13 mouse cellular contexts compared by ENCODE assay signal in genomic region chr2:169088870-169089484, GRCm38 (mm10).
A peak's percentile ranks its signal among the peaks of the same experiment; 100 is the strongest.
DNase-seq lines count a peak whose midpoint lies in the region; ATAC-seq and TF ChIP-seq lines count a peak whose summit lies in the region.
"Had no signal": no experiment of that assay in that cellular context is flagged by ENCODE, and none has a peak within 500 bp of the region (broad histone marks: within the 10 kb centered on the region; RNA-seq: fewer than 3 reads in every experiment).

No protein-coding gene starts in this region.

- intact Hi-C loops in heart, postnatal 25 days (cut with DNase I): no loop called here
- intact Hi-C loops in heart, postnatal 14 days (cut with DNase I): no loop called here

- TF ChIP-seq POLR2A in limb, embryonic 14.5 days (IDR thresholded peaks at IDR 0.05; ENCODE audit: borderline replicate concordance, extremely low read depth, insufficient read depth, insufficient read length): no peak

- peak; percentile 11 for DNase-seq in hindbrain, embryonic 10.5 days (ENCODE audit: low spot score)
- no peak for DNase-seq in limb, embryonic 14.5 days (ENCODE audit: low spot score)
- peak; percentile 16 for DNase-seq in naive thymus-derived CD4-positive, alpha-beta T cell, adult 2 months (ENCODE audit: low read depth)
- no peak for DNase-seq in heart, postnatal 25 days (ENCODE audit: low spot score)
- no peak for DNase-seq in heart, postnatal 14 days
- no peak for DNase-seq in MN1 (ENCODE audit: low spot score)
- DNase-seq: cerebellum, adult 11-12 months had no signal

- no peak overlapping the region for H3K4me3 ChIP-seq in hindbrain, embryonic 10.5 days
- no peak overlapping the region for H3K4me3 ChIP-seq in hindbrain, embryonic 16.5 days (ENCODE audit: low read length)
- H3K4me3 ChIP-seq in limb, embryonic 14.5 days (replicated peaks; ENCODE audit: low read length): no peak overlapping the region
- H3K4me3 ChIP-seq: forebrain, embryonic 10.5 days; heart, embryonic 15.5 days; lung, embryonic 15.5 days; neural tube, embryonic 15.5 days had no signal

- peaks cover 5% of the 10 kb centered on the region for H3K4me1 ChIP-seq in hindbrain, embryonic 10.5 days (replicated peaks)
- peaks cover 3% of the 10 kb centered on the region for H3K4me1 ChIP-seq in hindbrain, embryonic 16.5 days (ENCODE audit: control insufficient read depth, insufficient read depth, low read depth, low read length)
- H3K4me1 ChIP-seq in limb, embryonic 14.5 days (ENCODE audit: control insufficient read depth, insufficient read depth, low read length): no peaks in the 10 kb centered on the region
- H3K4me1 ChIP-seq: heart, embryonic 15.5 days; lung, embryonic 15.5 days had no signal

- WGBS in hindbrain, embryonic 10.5 days: 78% methylated on average over 16 of the region's 16 CpGs
- WGBS in hindbrain, embryonic 16.5 days: 78% methylated on average over 16 of the region's 16 CpGs
- 64% methylated on average over 16 of the region's 16 CpGs for WGBS in limb, embryonic 14.5 days

- H3K27me3 ChIP-seq in hindbrain, embryonic 10.5 days (ENCODE audit: insufficient read depth, poor library complexity, severe bottlenecking): no peaks in the 10 kb centered on the region
- H3K27me3 ChIP-seq in hindbrain, embryonic 16.5 days (replicated peaks; ENCODE audit: control insufficient read depth, insufficient read depth, low read length): no peaks in the 10 kb centered on the region
- H3K27me3 ChIP-seq in limb, embryonic 14.5 days (ENCODE audit: control insufficient read depth, insufficient read depth, low read length): no peaks in the 10 kb centered on the region
- H3K27me3 ChIP-seq: heart, embryonic 15.5 days; lung, embryonic 15.5 days; neural tube, embryonic 15.5 days had no signal

- H3K4me2 ChIP-seq in hindbrain, embryonic 16.5 days (ENCODE audit: low read length): no peak overlapping the region
- no peak overlapping the region for H3K4me2 ChIP-seq in limb, embryonic 14.5 days (replicated peaks; ENCODE audit: low read depth, low read length, severe bottlenecking)
- H3K4me2 ChIP-seq: heart, embryonic 15.5 days; lung, embryonic 15.5 days; neural tube, embryonic 15.5 days had no signal

- H3K9me3 ChIP-seq in hindbrain, embryonic 10.5 days: peaks cover 11% of the 10 kb centered on the region
- H3K9me3 ChIP-seq in hindbrain, embryonic 16.5 days (ENCODE audit: control insufficient read depth, low read length): peaks cover 4% of the 10 kb centered on the region; the same call in 1 of the 2 replicates
- H3K9me3 ChIP-seq in limb, embryonic 14.5 days (ENCODE audit: control insufficient read depth, low read length): peaks cover 10% of the 10 kb centered on the region; the same call in 1 of the 2 replicates
- H3K9me3 ChIP-seq: heart, embryonic 15.5 days had no signal

- no peaks in the 10 kb centered on the region for H3K36me3 ChIP-seq in hindbrain, embryonic 10.5 days
- no peaks in the 10 kb centered on the region for H3K36me3 ChIP-seq in hindbrain, embryonic 16.5 days (ENCODE audit: control insufficient read depth, insufficient read depth, low read length)
- H3K36me3 ChIP-seq in limb, embryonic 14.5 days (ENCODE audit: control insufficient read depth, insufficient read depth, low read length): no peaks in the 10 kb centered on the region
- H3K36me3 ChIP-seq: forebrain, embryonic 10.5 days; heart, embryonic 15.5 days; lung, embryonic 15.5 days; neural tube, embryonic 15.5 days had no signal

- no peak for ATAC-seq in hindbrain, embryonic 16.5 days
- ATAC-seq in activated CD4-positive, CD25-positive, alpha-beta regulatory T cell, adult 4 months: peak; percentile 59
- ATAC-seq in limb, embryonic 14.5 days (ENCODE audit: low FRiP score, low read depth): 0 out of 2 replicates have a peak, but pooled peaks have one; percentile 55

- no peak overlapping the region for H3K9ac ChIP-seq in hindbrain, embryonic 16.5 days (ENCODE audit: low read depth, low read length)
- no peak overlapping the region for H3K9ac ChIP-seq in limb, embryonic 14.5 days (ENCODE audit: low read depth, low read length, severe bottlenecking)
- H3K9ac ChIP-seq: heart, embryonic 15.5 days; lung, embryonic 15.5 days; neural tube, embryonic 15.5 days had no signal

- 0 out of 2 replicates have a peak overlapping the region, but pooled peaks have one; percentile 40 for H3K27ac ChIP-seq in hindbrain, embryonic 10.5 days
- no peak overlapping the region for H3K27ac ChIP-seq in hindbrain, embryonic 16.5 days (ENCODE audit: low read depth, low read length)
- no peak overlapping the region for H3K27ac ChIP-seq in limb, embryonic 14.5 days (replicated peaks; ENCODE audit: low read depth, low read length)
- H3K27ac ChIP-seq: forebrain, embryonic 10.5 days; heart, embryonic 15.5 days; lung, embryonic 15.5 days; neural tube, embryonic 15.5 days had no signal

Comparison
In these comparisons a context has a peak if more than half of its experiments do, and no peak if none do; other contexts are left out.
1. DNase-seq: peak in hindbrain, embryonic 10.5 days (single experiment) and naive thymus-derived CD4-positive, alpha-beta T cell, adult 2 months (single experiment); none in limb, embryonic 14.5 days (single experiment), heart, postnatal 25 days (single experiment), heart, postnatal 14 days (0 of 2) and MN1 (single experiment).